Mouse (Mus musculus) cerebellum, adult 2 months (tissue): ENCODE measurements around the gene Cbx1. TPM values are rescaled to one million over a fixed set of nuclear protein-coding genes. Genes with fewer than 3 reads are reported as not detected.

ENCODE experiments used
- DNase-seq, 2 experiments: peaks; one replicate each; pipeline ENCODE4 v3.0.0; 2021
- H3K27ac ChIP-seq: fragments of 200-500 bp; 2 replicates; pipeline ENCODE4 v1.5.1; 2012; ENCODE audit warnings: low read length, control low read depth, inconsistent platforms; ENCODE audit not compliant: insufficient read depth
- H3K27me3 ChIP-seq: fragments of 200-500 bp; 2 replicates; pipeline ENCODE4 v1.6.1; 2012; ENCODE audit warnings: inconsistent platforms, mild to moderate bottlenecking, low read length, moderate library complexity; ENCODE audit not compliant: control insufficient read depth, insufficient read depth
- H3K4me1 ChIP-seq: fragments of 200-500 bp; 2 replicates; pipeline ENCODE4 v1.6.1; 2011; ENCODE audit warnings: low read length; ENCODE audit not compliant: control insufficient read depth, insufficient read depth
- H3K4me3 ChIP-seq: fragments of 200-500 bp; replicated peaks from 2 replicates; pipeline ENCODE3; 2011; ENCODE audit warnings: mild to moderate bottlenecking, low read depth, low read length, control low read depth; ENCODE audit not compliant: insufficient read depth
- CTCF ChIP-seq: fragments of 200-500 bp; IDR thresholded peaks from 2 replicates; pipeline ENCODE4 v1.5.1; 2011; ENCODE audit warnings: low read depth, mild to moderate bottlenecking, control low read depth, low read length, moderate library complexity, borderline replicate concordance; ENCODE audit not compliant: insufficient read depth
- POLR2A ChIP-seq: fragments of 200-500 bp; IDR thresholded peaks from 2 replicates; pipeline ENCODE4 v1.6.1; 2011; ENCODE audit warnings: low read length, control low read depth, borderline replicate concordance; ENCODE audit not compliant: insufficient read depth
- WGBS: fragments of 180-500 bp; shearing (Covaris S2); methylation state at CpG from one replicate; pipeline ENCODE4 v1.1.7; 2018; 5-methylcytosine and 5-hydroxymethylcytosine counted together
- polyA plus RNA-seq: library from polyadenylated mRNA; depleted of rRNA; stranded (reverse); fragments of >200 nt; gene quantifications from 2 replicates; pipeline ENCODE4 v1.2.3, GENCODE M21; 2012

The Cbx1 gene
- polyA plus RNA-seq, 1 experiment = 40.7 TPM

- TF ChIP-seq CTCF (no peak), POLR2A (no peak)
- WGBS = 61% methylated on average over 4 of the region's 4 CpGs
- no peak overlapping the region for H3K27ac ChIP-seq
- H3K4me1 ChIP-seq = peaks cover under 1% of the 10 kb centered on the region; the same call in 1 of the 2 replicates
- no peaks in the 10 kb centered on the region for H3K27me3 ChIP-seq
- DNase-seq = no peak
- no peak overlapping the region for H3K4me3 ChIP-seq
Observed at GRCm38 (mm10) chr11:96757421-96757820, 31.5 kb upstream of the Cbx1 start.

GRCm38 (mm10) chr11:96758402-96758801 is 30.5 kb upstream of the Cbx1 start:
- Histone ChIP-seq H3K4me1 (peaks cover 10% of the 10 kb centered on the region), H3K27ac (no peak overlapping the region), H3K4me3 (no peak overlapping the region), H3K27me3 (no peaks in the 10 kb centered on the region)
- TF ChIP-seq CTCF (no peak), POLR2A (no peak)
- 83% methylated on average over 5 of the region's 5 CpGs for WGBS
- DNase-seq = no peak

GRCm38 (mm10) chr11:96760042-96760441 is 28.9 kb upstream of the Cbx1 start:
- no peaks in the 10 kb centered on the region for H3K27me3 ChIP-seq
- H3K27ac ChIP-seq = no peak overlapping the region
- H3K4me3 ChIP-seq = no peak overlapping the region
- DNase-seq = peak in 1 of 2 experiments; percentile 73
- WGBS = 41% methylated on average over 3 of the region's 3 CpGs
- peaks cover 10% of the 10 kb centered on the region for H3K4me1 ChIP-seq
- TF ChIP-seq POLR2A = no peak
- peak; percentile 75 for TF ChIP-seq CTCF

- DNase-seq = no peak
- Histone ChIP-seq H3K4me3 (no peak overlapping the region), H3K27ac (no peak overlapping the region), H3K4me1 (peaks cover 10% of the 10 kb centered on the region), H3K27me3 (no peaks in the 10 kb centered on the region)
- TF ChIP-seq CTCF (no peak), POLR2A (no peak)
- 54% methylated on average over 7 of the region's 7 CpGs for WGBS
Observed at GRCm38 (mm10) chr11:96761984-96762383, 26.9 kb upstream of the Cbx1 start.

GRCm38 (mm10) chr11:96762742-96763470 is 26.0 kb upstream of the Cbx1 start:
- Histone ChIP-seq H3K27me3 (no peaks in the 10 kb centered on the region), H3K4me1 (peaks cover 10% of the 10 kb centered on the region), H3K27ac (peak overlapping the region; percentile 35), H3K4me3 (no peak overlapping the region)
- TF ChIP-seq CTCF (no peak), POLR2A (no peak)
- DNase-seq = peak; percentile 79 to 87
- WGBS = 7% methylated on average over 15 of the region's 15 CpGs

- Histone ChIP-seq H3K4me3 (no peak overlapping the region), H3K27ac (no peak overlapping the region)
- 71% methylated on average over 13 of the region's 13 CpGs for WGBS
Observed at GRCm38 (mm10) chr11:96764511-96765350, 24.2 kb upstream of the Cbx1 start.

GRCm38 (mm10) chr11:96765645-96766044 is 23.3 kb upstream of the Cbx1 start:
- 78% methylated on average over 7 of the region's 7 CpGs for WGBS
- Histone ChIP-seq H3K4me1 (peaks cover 10% of the 10 kb centered on the region), H3K27me3 (no peaks in the 10 kb centered on the region), H3K4me3 (no peak overlapping the region), H3K27ac (no peak overlapping the region)
- TF ChIP-seq POLR2A (no peak), CTCF (no peak)
- DNase-seq = no peak

More at GRCm38 (mm10) chr11:96764511-96765350, 24.2 kb upstream of the Cbx1 start:
- DNase-seq = no peak
- H3K4me1 ChIP-seq = peaks cover 10% of the 10 kb centered on the region
- H3K27me3 ChIP-seq = no peaks in the 10 kb centered on the region
- no peak for TF ChIP-seq POLR2A
- no peak for TF ChIP-seq CTCF
